Mouse (Mus musculus): ENCODE results near the gene Camk1d. TPM values are rescaled to one million over a fixed set of nuclear protein-coding genes. Genes with fewer than 3 reads are reported as not detected.

Camk1d gene
- total and polyA plus RNA-seq, 3 experiments: 4.6 to 12.4 (median 4.8) TPM

GRCm38 (mm10) chr2:5561446-5561845 lies 152.9 kb downstream of the Camk1d start:
- DNase-seq (ENCODE audit: extremely low read depth): no peak
- no peak overlapping the region for H3K27ac ChIP-seq (ENCODE audit: insufficient read depth, low read depth)

GRCm38 (mm10) chr2:5553264-5553663 lies 161.1 kb downstream of the Camk1d start:
- dilution Hi-C loops (cut with MboI; ENCODE audit: extremely low pct_ligation_motif_present, extremely low pct_unique_long_range_greater_than_20kb, low sequenced_read_pairs): no loop called here
- no peak overlapping the region for H3K27ac ChIP-seq (ENCODE audit: insufficient read depth, low read depth)
- no peak overlapping the region for H3K4me2 ChIP-seq (ENCODE audit: insufficient read depth, low read depth, poor library complexity, severe bottlenecking)
- DNase-seq (ENCODE audit: extremely low read depth): peak; percentile 23
- peaks cover 8 to 35% of the 10 kb centered on the region in 2 experiments for H3K4me1 ChIP-seq (ENCODE audit: control insufficient read depth in 1 of 2, insufficient read depth in 2 of 2)
- no peaks in the 10 kb centered on the region for H3K79me2 ChIP-seq (replicated peaks; ENCODE audit: control insufficient read depth, extremely low read depth, insufficient read depth, poor library complexity, severe bottlenecking)
- H3K4me3 ChIP-seq (replicated peaks in 1 of 3; ENCODE audit: low read depth in 2 of 3, low read length in 2 of 3, poor library complexity in 1 of 3): no peak overlapping the region
- H3K36me3 ChIP-seq (replicated peaks in 1 of 2; ENCODE audit: control insufficient read depth in 1 of 2, insufficient read depth in 1 of 2, low read length in 1 of 2): peaks cover 0 to 25% of the 10 kb centered on the region in 2 experiments
- TF ChIP-seq HCFC1 (IDR thresholded peaks at IDR 0.05; ENCODE audit: low read depth, low read length) (no peak), MXI1 (IDR thresholded peaks at IDR 0.05; ENCODE audit: low read depth, low read length) (no peak), CHD2 (IDR thresholded peaks at IDR 0.05; ENCODE audit: low read length) (no peak), TCF12 (IDR thresholded peaks at IDR 0.05; ENCODE audit: low read depth, low read length) (no peak), ZC3H11A (IDR thresholded peaks at IDR 0.05; ENCODE audit: low read depth, low read length) (no peak), CTCF (conservative IDR thresholded peaks at IDR 0.05 in 1 of 2, IDR thresholded peaks at IDR 0.05 in 1 of 2; ENCODE audit: low read depth in 2 of 2, low read length in 2 of 2) (no peak), RAD21 (IDR thresholded peaks at IDR 0.05; ENCODE audit: low read depth, low read length) (no peak), SIN3A (IDR thresholded peaks at IDR 0.05; ENCODE audit: low read length) (no peak), ZNF384 (IDR thresholded peaks at IDR 0.05; ENCODE audit: low read depth, low read length) (no peak)
- in situ Hi-C loops (cut with MboI; ENCODE audit: low pct_ligation_motif_present, low pct_unique_long_range_greater_than_20kb, low sequenced_read_pairs): no loop called here
- peaks cover 2% of the 10 kb centered on the region for H3K9me3 ChIP-seq (replicated peaks; ENCODE audit: low read length)
- H3K9ac ChIP-seq (ENCODE audit: insufficient read depth, low read depth): no peak overlapping the region
- no peaks in the 10 kb centered on the region for H3K27me3 ChIP-seq (replicated peaks)

More at GRCm38 (mm10) chr2:5561446-5561845, 152.9 kb downstream of the Camk1d start:
- dilution Hi-C loops (cut with MboI; ENCODE audit: extremely low pct_ligation_motif_present, extremely low pct_unique_long_range_greater_than_20kb, low sequenced_read_pairs): no loop called here
- H3K9me3 ChIP-seq (replicated peaks; ENCODE audit: low read length): peaks cover 4% of the 10 kb centered on the region
- H3K4me2 ChIP-seq (ENCODE audit: insufficient read depth, low read depth, poor library complexity, severe bottlenecking): no peak overlapping the region
- TF ChIP-seq HCFC1 (IDR thresholded peaks at IDR 0.05; ENCODE audit: low read depth, low read length) (no peak), ELF1 (IDR thresholded peaks at IDR 0.05; ENCODE audit: low read depth, low read length) (no peak)
- H3K79me2 ChIP-seq (replicated peaks; ENCODE audit: control insufficient read depth, extremely low read depth, insufficient read depth, poor library complexity, severe bottlenecking): no peaks in the 10 kb centered on the region
- in situ Hi-C loops (cut with MboI; ENCODE audit: low pct_ligation_motif_present, low pct_unique_long_range_greater_than_20kb, low sequenced_read_pairs): no loop called here
- no peaks in the 10 kb centered on the region; a peak in 1 of 4 replicates for H3K4me1 ChIP-seq (ENCODE audit: control insufficient read depth in 1 of 2, insufficient read depth in 2 of 2)
- H3K36me3 ChIP-seq (replicated peaks in 1 of 2; ENCODE audit: control insufficient read depth in 1 of 2, insufficient read depth in 1 of 2, low read length in 1 of 2): peaks cover 0 to 48% of the 10 kb centered on the region in 2 experiments
- no peak overlapping the region for H3K4me3 ChIP-seq (replicated peaks in 1 of 3; ENCODE audit: low read depth in 2 of 3, low read length in 2 of 3, poor library complexity in 1 of 3)
- H3K9ac ChIP-seq (ENCODE audit: insufficient read depth, low read depth): no peak overlapping the region
- no peaks in the 10 kb centered on the region for H3K27me3 ChIP-seq (replicated peaks)

GRCm38 (mm10) chr2:5551758-5552255 lies 162.5 kb downstream of the Camk1d start:
- dilution Hi-C loops (cut with MboI; ENCODE audit: extremely low pct_ligation_motif_present, extremely low pct_unique_long_range_greater_than_20kb, low sequenced_read_pairs): no loop called here
- in situ Hi-C loops (cut with MboI; ENCODE audit: low pct_ligation_motif_present, low pct_unique_long_range_greater_than_20kb, low sequenced_read_pairs): no loop called here
- no peak overlapping the region for H3K27ac ChIP-seq (ENCODE audit: insufficient read depth, low read depth)
- H3K4me3 ChIP-seq (replicated peaks in 1 of 3; ENCODE audit: low read depth in 2 of 3, low read length in 2 of 3, poor library complexity in 1 of 3): no peak overlapping the region
- H3K36me3 ChIP-seq (replicated peaks in 1 of 2; ENCODE audit: control insufficient read depth in 1 of 2, insufficient read depth in 1 of 2, low read length in 1 of 2): peaks cover 0 to 25% of the 10 kb centered on the region in 2 experiments
- H3K79me2 ChIP-seq (replicated peaks; ENCODE audit: control insufficient read depth, extremely low read depth, insufficient read depth, poor library complexity, severe bottlenecking): no peaks in the 10 kb centered on the region
- 0 out of 2 replicates have a peak overlapping the region, but pooled peaks have one; percentile 33 for H3K4me2 ChIP-seq (ENCODE audit: insufficient read depth, low read depth, poor library complexity, severe bottlenecking)
- H3K9ac ChIP-seq (ENCODE audit: insufficient read depth, low read depth): no peak overlapping the region
- peaks cover 8 to 35% of the 10 kb centered on the region in 2 experiments for H3K4me1 ChIP-seq (ENCODE audit: control insufficient read depth in 1 of 2, insufficient read depth in 2 of 2)
- peak; percentile 80 for DNase-seq (ENCODE audit: extremely low read depth)
- peaks cover 2% of the 10 kb centered on the region for H3K9me3 ChIP-seq (replicated peaks; ENCODE audit: low read length)
- H3K27me3 ChIP-seq (replicated peaks): no peaks in the 10 kb centered on the region
- TF ChIP-seq MAZ (IDR thresholded peaks at IDR 0.05; ENCODE audit: low read depth, low read length) (no peak), ZKSCAN1 (IDR thresholded peaks at IDR 0.05; ENCODE audit: borderline replicate concordance, low read depth, low read length) (no peak), E2F4 (IDR thresholded peaks at IDR 0.05; ENCODE audit: insufficient replicate concordance, low read depth, low read length) (no peak), ETS1 (conservative IDR thresholded peaks at IDR 0.05; ENCODE audit: low read depth, low read length) (peak; percentile 35; the same call in 1 of the 2 replicates), RCOR1 (conservative IDR thresholded peaks at IDR 0.05; ENCODE audit: low read depth, low read length) (no peak), CHD1 (IDR thresholded peaks at IDR 0.05; ENCODE audit: low read depth, low read length) (no peak), JUN (IDR thresholded peaks at IDR 0.05; ENCODE audit: insufficient read depth, low read depth, low read length) (no peak), USF1 (IDR thresholded peaks at IDR 0.05; ENCODE audit: low read depth, low read length) (no peak), MAFK (IDR thresholded peaks at IDR 0.05; ENCODE audit: insufficient replicate concordance, low read length) (no peak), CHD2 (IDR thresholded peaks at IDR 0.05; ENCODE audit: low read length) (no peak), IRF4 (IDR thresholded peaks at IDR 0.05; ENCODE audit: low read depth, low read length) (no peak), MEF2A (IDR thresholded peaks at IDR 0.05; ENCODE audit: borderline replicate concordance, low read depth, low read length) (peak; percentile 77; the same call in 1 of the 2 replicates), BHLHE40 (IDR thresholded peaks at IDR 0.05; ENCODE audit: low read depth, low read length) (peak; percentile 32), HCFC1 (IDR thresholded peaks at IDR 0.05; ENCODE audit: low read depth, low read length) (no peak), GABPA (IDR thresholded peaks at IDR 0.05; ENCODE audit: insufficient replicate concordance, low read depth, low read length) (no peak), KAT2A (IDR thresholded peaks at IDR 0.05; ENCODE audit: insufficient replicate concordance, low read length) (no peak), TCF12 (IDR thresholded peaks at IDR 0.05; ENCODE audit: low read depth, low read length) (no peak), ZNF384 (IDR thresholded peaks at IDR 0.05; ENCODE audit: low read depth, low read length) (peak; percentile 91)
